Mouse (Mus musculus) kidney, postnatal 36 days (tissue): Measurements from ENCODE around the gene Csrnp1.
A peak's percentile ranks its signal among the peaks of the same experiment; 100 is the strongest.
"Not testable (repeated sequence)": the region's sequence is repeated elsewhere in the genome, so short reads cannot be mapped to it uniquely, and the experiment has no call there.

Source experiments
- DNase-seq, 2 experiments: peaks; one replicate each; pipeline ENCODE4 v3.0.0; 2021 to 2022; ENCODE audit warnings: mixed read lengths in 2 of 2

Gene Csrnp1

GRCm38 (mm10) chr9:119984536-119985011, at the start of gene Csrnp1:
Csrnp1 (minus strand) TSS chr9:119984658.
- peak; percentile 43 to 51 for DNase-seq

- no peak for DNase-seq
Measured at GRCm38 (mm10) chr9:120032710-120033109, 48.3 kb upstream of the Csrnp1 start.

GRCm38 (mm10) chr9:120030421-120030820, 46.0 kb upstream of the Csrnp1 start:
- no peak for DNase-seq

- DNase-seq, result no peak
Measured at GRCm38 (mm10) chr9:120029880-120030279, 45.4 kb upstream of the Csrnp1 start.

GRCm38 (mm10) chr9:120027401-120028151, 43.1 kb upstream of the Csrnp1 start:
- peak; percentile 38 to 47 for DNase-seq

- no peak for DNase-seq
Measured at GRCm38 (mm10) chr9:120024625-120025024, 40.2 kb upstream of the Csrnp1 start.

GRCm38 (mm10) chr9:120024171-120024570, 39.7 kb upstream of the Csrnp1 start:
- no peak for DNase-seq

- DNase-seq, result no peak
Measured at GRCm38 (mm10) chr9:120023086-120023811, 38.8 kb upstream of the Csrnp1 start, which contains the start of gene Xirp1. Xirp1 (minus strand) TSS chr9:120023598.

GRCm38 (mm10) chr9:120021164-120021563, 36.7 kb upstream of the Csrnp1 start:
- no peak for DNase-seq

GRCm38 (mm10) chr9:120020285-120020890, 35.9 kb upstream of the Csrnp1 start:
- DNase-seq, result peak; percentile 72 to 90

GRCm38 (mm10) chr9:120016956-120017355, 32.5 kb upstream of the Csrnp1 start:
- DNase-seq, result peak; percentile 46 to 52

GRCm38 (mm10) chr9:120014828-120015227, 30.4 kb upstream of the Csrnp1 start:
- no peak for DNase-seq

GRCm38 (mm10) chr9:120013251-120013820, 28.9 kb upstream of the Csrnp1 start:
- DNase-seq, result no peak

GRCm38 (mm10) chr9:120012781-120013180, 28.3 kb upstream of the Csrnp1 start:
- DNase-seq, result no peak

GRCm38 (mm10) chr9:120012161-120012560, 27.7 kb upstream of the Csrnp1 start:
- not testable (repeated sequence) for DNase-seq

- DNase-seq, result peak; percentile 81 to 86
Measured at GRCm38 (mm10) chr9:120011533-120011932, 27.1 kb upstream of the Csrnp1 start.

- peak; percentile 99 to 100 for DNase-seq
Measured at GRCm38 (mm10) chr9:120010781-120011511, 26.5 kb upstream of the Csrnp1 start.

- DNase-seq, result no peak
Measured at GRCm38 (mm10) chr9:120009871-120010270, 25.4 kb upstream of the Csrnp1 start.

- DNase-seq, result no peak
Measured at GRCm38 (mm10) chr9:120009226-120009841, 24.9 kb upstream of the Csrnp1 start.

- no peak for DNase-seq
Measured at GRCm38 (mm10) chr9:120007833-120008232, 23.4 kb upstream of the Csrnp1 start.

- no peak for DNase-seq
Measured at GRCm38 (mm10) chr9:120005936-120006335, 21.5 kb upstream of the Csrnp1 start.

GRCm38 (mm10) chr9:120002893-120003292, 18.4 kb upstream of the Csrnp1 start:
- DNase-seq, result no peak
